Mouse (Mus musculus) liver, embryonic 16.5 days (tissue): ENCODE results near the gene Dmwd. TPM values are rescaled to one million over a fixed set of nuclear protein-coding genes. Genes with fewer than 3 reads are reported as not detected.

Experiments
- ATAC-seq: fragments of 200-750 bp; cut with Nextera tagmentation; 2 replicates; pipeline ENCODE4 v1.8.0; 2017; ENCODE audit warnings: low read depth, mild to moderate bottlenecking, moderate number of reproducible peaks, moderate library complexity
- H3K27ac ChIP-seq: fragments of 300-500 bp; sonication (generic); 2 replicates; pipeline ENCODE4 v1.5.1; 2014; ENCODE audit warnings: mild to moderate bottlenecking, low read length
- H3K27me3 ChIP-seq: fragments of 300-500 bp; sonication (generic); 2 replicates; pipeline ENCODE4 v1.6.1; 2014; ENCODE audit warnings: low read depth, low read length, mixed read lengths; ENCODE audit not compliant: control insufficient read depth, insufficient read depth
- H3K36me3 ChIP-seq: fragments of 300-500 bp; sonication (generic); 2 replicates; pipeline ENCODE4 v1.6.1; 2014; ENCODE audit warnings: mild to moderate bottlenecking; ENCODE audit not compliant: control insufficient read depth, insufficient read depth
- H3K4me1 ChIP-seq: fragments of 300-500 bp; sonication (generic); 2 replicates; pipeline ENCODE4 v1.6.1; 2014; ENCODE audit warnings: low read depth, low read length, mixed read lengths; ENCODE audit not compliant: control insufficient read depth
- H3K4me2 ChIP-seq: fragments of 300-500 bp; sonication (generic); 2 replicates; pipeline ENCODE4 v1.6.1; 2014; ENCODE audit warnings: low read depth, low read length, mixed read lengths
- H3K4me3 ChIP-seq: fragments of 300-500 bp; sonication (generic); 2 replicates; pipeline ENCODE4 v1.5.1; 2014; ENCODE audit warnings: low read depth, mild to moderate bottlenecking, low read length
- H3K9ac ChIP-seq: fragments of 300-500 bp; sonication (generic); 2 replicates; pipeline ENCODE4 v1.6.1; 2014; ENCODE audit warnings: low read depth, low read length
- H3K9me3 ChIP-seq: fragments of 300-500 bp; sonication (generic); replicated peaks from 2 replicates; pipeline ENCODE4 v1.6.1; 2016; ENCODE audit warnings: low read length; ENCODE audit not compliant: control insufficient read depth
- WGBS: fragments of 180-500 bp; shearing (Covaris S2); extraction: QIAGEN DNeasy Blood & Tissue Kit; methylation state at CpG from one replicate; pipeline ENCODE4 v1.1.7; 2014; ENCODE audit not compliant: insufficient replicate concordance; 5-methylcytosine and 5-hydroxymethylcytosine counted together
- polyA plus RNA-seq: library from polyadenylated mRNA; unstranded; fragments of >200 nt; fragmentation: Nextera tagmentation; extraction: Ambion mirVana; gene quantifications from 2 replicates; pipeline ENCODE4 v1.2.1, GENCODE M21; 2015

Dmwd gene
- polyA plus RNA-seq, 1 experiment from 2014 or later: 3.5 TPM

- Histone ChIP-seq H3K4me2 (peak overlapping the region; percentile 94), H3K9ac (peak overlapping the region; percentile 68), H3K36me3 (no peaks in the 10 kb centered on the region), H3K9me3 (no peaks in the 10 kb centered on the region), H3K4me3 (peak overlapping the region; percentile 67), H3K27ac (peak overlapping the region; percentile 87), H3K27me3 (peaks cover 59% of the 10 kb centered on the region), H3K4me1 (peaks cover 43% of the 10 kb centered on the region)
- under 1% methylated on average over 85 of the region's 87 CpGs for WGBS
- ATAC-seq: no peak
Measured at GRCm38 (mm10) chr7:19094826-19095750, 19.1 kb downstream of the Dmwd start.

GRCm38 (mm10) chr7:19095751-19096110 lies 19.7 kb downstream of the Dmwd start:
- H3K36me3 ChIP-seq: no peaks in the 10 kb centered on the region
- peaks cover 43% of the 10 kb centered on the region for H3K4me1 ChIP-seq
- H3K9me3 ChIP-seq: no peaks in the 10 kb centered on the region
- peak overlapping the region; percentile 67 for H3K4me3 ChIP-seq
- H3K27me3 ChIP-seq: peaks cover 55% of the 10 kb centered on the region
- H3K9ac ChIP-seq: peak overlapping the region; percentile 21; the same call in 1 of the 2 replicates
- H3K4me2 ChIP-seq: peak overlapping the region; percentile 94
- WGBS: 1% methylated on average over 18 of the region's 19 CpGs
- no peak for ATAC-seq
- no peak overlapping the region for H3K27ac ChIP-seq

GRCm38 (mm10) chr7:19096421-19096976 lies 20.5 kb downstream of the Dmwd start:
- Histone ChIP-seq H3K9me3 (no peaks in the 10 kb centered on the region), H3K27ac (no peak overlapping the region), H3K27me3 (peaks cover 47% of the 10 kb centered on the region), H3K4me3 (no peak overlapping the region), H3K4me2 (peak overlapping the region; percentile 94), H3K9ac (no peak overlapping the region), H3K36me3 (no peaks in the 10 kb centered on the region), H3K4me1 (peaks cover 43% of the 10 kb centered on the region)
- no peak for ATAC-seq
- WGBS: 55% methylated on average over 5 of the region's 5 CpGs

GRCm38 (mm10) chr7:19097217-19097616 lies 21.2 kb downstream of the Dmwd start:
- 23% methylated on average over 2 of the region's 2 CpGs for WGBS
- no peaks in the 10 kb centered on the region for H3K9me3 ChIP-seq
- ATAC-seq: no peak
- H3K4me2 ChIP-seq: no peak overlapping the region
- H3K4me3 ChIP-seq: no peak overlapping the region
- H3K4me1 ChIP-seq: peaks cover 42% of the 10 kb centered on the region
- no peak overlapping the region for H3K27ac ChIP-seq
- no peaks in the 10 kb centered on the region for H3K36me3 ChIP-seq
- no peak overlapping the region for H3K9ac ChIP-seq
- H3K27me3 ChIP-seq: peaks cover 40% of the 10 kb centered on the region

- ATAC-seq: no peak
- Histone ChIP-seq H3K9ac (no peak overlapping the region), H3K4me2 (no peak overlapping the region), H3K4me3 (no peak overlapping the region), H3K9me3 (no peaks in the 10 kb centered on the region), H3K27me3 (peaks cover 34% of the 10 kb centered on the region), H3K36me3 (no peaks in the 10 kb centered on the region), H3K4me1 (peaks cover 35% of the 10 kb centered on the region), H3K27ac (no peak overlapping the region)
Measured at GRCm38 (mm10) chr7:19097863-19098262, 21.8 kb downstream of the Dmwd start.

- Histone ChIP-seq H3K27ac (no peak overlapping the region), H3K4me2 (no peak overlapping the region), H3K9ac (no peak overlapping the region), H3K4me1 (peaks cover 31% of the 10 kb centered on the region), H3K36me3 (no peaks in the 10 kb centered on the region), H3K9me3 (no peaks in the 10 kb centered on the region), H3K4me3 (no peak overlapping the region), H3K27me3 (peaks cover 31% of the 10 kb centered on the region)
- 53% methylated on average over 7 of the region's 7 CpGs for WGBS
- ATAC-seq: no peak
Measured at GRCm38 (mm10) chr7:19098811-19099210, 22.8 kb downstream of the Dmwd start.

- Histone ChIP-seq H3K9me3 (no peaks in the 10 kb centered on the region), H3K27me3 (peaks cover 21% of the 10 kb centered on the region), H3K9ac (no peak overlapping the region), H3K4me1 (peaks cover 20% of the 10 kb centered on the region), H3K36me3 (no peaks in the 10 kb centered on the region), H3K4me3 (no peak overlapping the region), H3K27ac (no peak overlapping the region), H3K4me2 (no peak overlapping the region)
- ATAC-seq: no peak
- WGBS: 65% methylated on average over 1 of the region's 1 CpGs
Measured at GRCm38 (mm10) chr7:19100290-19100689, 24.3 kb downstream of the Dmwd start.

- Histone ChIP-seq H3K9ac (no peak overlapping the region), H3K9me3 (no peaks in the 10 kb centered on the region), H3K4me2 (no peak overlapping the region), H3K4me3 (no peak overlapping the region), H3K27ac (no peak overlapping the region), H3K36me3 (no peaks in the 10 kb centered on the region), H3K4me1 (no peaks in the 10 kb centered on the region), H3K27me3 (no peaks in the 10 kb centered on the region; the same call in none of the 2 replicates)
- no peak for ATAC-seq
Measured at GRCm38 (mm10) chr7:19103741-19104140, 27.7 kb downstream of the Dmwd start.

- H3K4me3 ChIP-seq: no peak overlapping the region
- H3K27ac ChIP-seq: no peak overlapping the region
- no peak overlapping the region for H3K4me2 ChIP-seq
- H3K4me1 ChIP-seq: no peaks in the 10 kb centered on the region
- no peak for ATAC-seq
- WGBS: 50% methylated on average over 2 of the region's 2 CpGs
- H3K27me3 ChIP-seq: no peaks in the 10 kb centered on the region; the same call in none of the 2 replicates
- H3K9ac ChIP-seq: no peak overlapping the region
- H3K36me3 ChIP-seq: no peaks in the 10 kb centered on the region
- H3K9me3 ChIP-seq: no peaks in the 10 kb centered on the region
Measured at GRCm38 (mm10) chr7:19104486-19104885, 28.5 kb downstream of the Dmwd start.
